In genomic region chr15:59173452-59174245, GRCm38 (mm10) we compare ENCODE assay signal across 9 mouse cellular contexts.
A peak's percentile ranks its signal among the peaks of the same experiment; 100 is the strongest.
DNase-seq lines count a peak whose midpoint lies in the region; ATAC-seq and TF ChIP-seq lines count a peak whose summit lies in the region.
"Had no signal": no experiment of that assay in that cellular context is flagged by ENCODE, and none has a peak within 500 bp of the region (broad histone marks: within the 10 kb centered on the region; RNA-seq: fewer than 3 reads in every experiment).

No protein-coding gene starts in this region.

- peak; percentile 17; the same call in 1 of the 2 replicates for TF ChIP-seq EP300 in heart, postnatal 0 days (IDR thresholded peaks at IDR 0.05; ENCODE audit: low read depth)

- no peak overlapping the region for H3K4me2 ChIP-seq in intestine, embryonic 15.5 days (replicated peaks)
- H3K4me2 ChIP-seq in intestine, postnatal 0 days (replicated peaks; ENCODE audit: low read depth): no peak overlapping the region
- peak overlapping the region; percentile 41 for H3K4me2 ChIP-seq in heart, postnatal 0 days (ENCODE audit: low read depth, low read length)
- H3K4me2 ChIP-seq in midbrain, embryonic 11.5 days: peak overlapping the region; percentile 14; the same call in 1 of the 2 replicates

- ATAC-seq in intestine, embryonic 15.5 days: peak; percentile 49; the same call in 1 of the 2 replicates
- ATAC-seq in intestine, postnatal 0 days: no peak
- peak; percentile 74 for ATAC-seq in heart, postnatal 0 days (ENCODE audit: insufficient read depth, low read depth)
- ATAC-seq in midbrain, embryonic 11.5 days (ENCODE audit: low FRiP score): peak; percentile 74

- DNase-seq in embryo, embryonic 11 days: peak; percentile 31
- DNase-seq in heart, postnatal 0 days (ENCODE audit: low spot score): peak; percentile 66
- DNase-seq in midbrain, embryonic 11.5 days (ENCODE audit: low spot score, missing footprints): peak; percentile 87
- DNase-seq in thymus, postnatal 25 days: no peak
- DNase-seq in cerebellum, postnatal 36 days: no peak
- no peak for DNase-seq in kidney, adult 18-20 months

- H3K9me3 ChIP-seq in intestine, embryonic 15.5 days: no peaks in the 10 kb centered on the region
- H3K9me3 ChIP-seq in intestine, postnatal 0 days (ENCODE audit: control insufficient read depth): no peaks in the 10 kb centered on the region
- H3K9me3 ChIP-seq in heart, postnatal 0 days (replicated peaks; ENCODE audit: control insufficient read depth, low read length): no peaks in the 10 kb centered on the region
- H3K9me3 ChIP-seq in midbrain, embryonic 11.5 days (ENCODE audit: control insufficient read depth, low read length): no peaks in the 10 kb centered on the region

- no peaks in the 10 kb centered on the region for H3K27me3 ChIP-seq in intestine, embryonic 15.5 days (replicated peaks)
- H3K27me3 ChIP-seq in intestine, postnatal 0 days (replicated peaks; ENCODE audit: control insufficient read depth, insufficient read depth, low read length): no peaks in the 10 kb centered on the region
- no peaks in the 10 kb centered on the region for H3K27me3 ChIP-seq in heart, postnatal 0 days (ENCODE audit: control insufficient read depth, insufficient read depth, low read length)
- no peaks in the 10 kb centered on the region for H3K27me3 ChIP-seq in midbrain, embryonic 11.5 days (ENCODE audit: control insufficient read depth, insufficient read depth, low read length)

- no peak overlapping the region for H3K4me3 ChIP-seq in intestine, embryonic 15.5 days (replicated peaks)
- H3K4me3 ChIP-seq in intestine, postnatal 0 days (ENCODE audit: low read depth, low read length): no peak overlapping the region
- H3K4me3 ChIP-seq in heart, postnatal 0 days (ENCODE audit: low read depth, low read length): no peak overlapping the region
- H3K4me3 ChIP-seq in midbrain, embryonic 11.5 days (ENCODE audit: low read depth, low read length): no peak overlapping the region

- no peaks in the 10 kb centered on the region for H3K36me3 ChIP-seq in intestine, embryonic 15.5 days
- H3K36me3 ChIP-seq in intestine, postnatal 0 days (ENCODE audit: control insufficient read depth, insufficient read depth): no peaks in the 10 kb centered on the region
- no peaks in the 10 kb centered on the region for H3K36me3 ChIP-seq in heart, postnatal 0 days (replicated peaks; ENCODE audit: control insufficient read depth, insufficient read depth, low read length)
- H3K36me3 ChIP-seq in midbrain, embryonic 11.5 days (ENCODE audit: control insufficient read depth, insufficient read depth, low read length): no peaks in the 10 kb centered on the region

- H3K4me1 ChIP-seq in intestine, embryonic 15.5 days (replicated peaks): no peaks in the 10 kb centered on the region
- H3K4me1 ChIP-seq in intestine, postnatal 0 days (replicated peaks; ENCODE audit: control insufficient read depth, insufficient read depth, low read length): no peaks in the 10 kb centered on the region
- peaks cover 32% of the 10 kb centered on the region for H3K4me1 ChIP-seq in heart, postnatal 0 days (ENCODE audit: control insufficient read depth, insufficient read depth)
- peaks cover 24% of the 10 kb centered on the region for H3K4me1 ChIP-seq in midbrain, embryonic 11.5 days (ENCODE audit: control insufficient read depth, insufficient read depth, low read length)

- H3K9ac ChIP-seq in intestine, embryonic 15.5 days: no peak overlapping the region
- H3K9ac ChIP-seq in intestine, postnatal 0 days (ENCODE audit: low read depth, low read length): no peak overlapping the region
- H3K9ac ChIP-seq in heart, postnatal 0 days (replicated peaks; ENCODE audit: low read depth, low read length): peak overlapping the region; percentile 30; the same call in 1 of the 2 replicates
- no peak overlapping the region for H3K9ac ChIP-seq in midbrain, embryonic 11.5 days (ENCODE audit: low read length)
- H3K9ac ChIP-seq: liver, embryonic 14.5 days had no signal

- no peak overlapping the region for H3K27ac ChIP-seq in intestine, embryonic 15.5 days
- no peak overlapping the region for H3K27ac ChIP-seq in intestine, postnatal 0 days (ENCODE audit: low read depth, low read length)
- H3K27ac ChIP-seq in heart, postnatal 0 days (ENCODE audit: low read depth): peak overlapping the region; percentile 93
- peak overlapping the region; percentile 52 for H3K27ac ChIP-seq in midbrain, embryonic 11.5 days (ENCODE audit: low read depth, low read length)
- H3K27ac ChIP-seq: liver, embryonic 14.5 days had no signal

- 80% methylated on average over 21 of the region's 21 CpGs for WGBS in intestine, embryonic 15.5 days
- 80% methylated on average over 21 of the region's 21 CpGs for WGBS in intestine, postnatal 0 days
- 35% methylated on average over 21 of the region's 21 CpGs for WGBS in heart, postnatal 0 days
- 74% methylated on average over 21 of the region's 21 CpGs for WGBS in midbrain, embryonic 11.5 days

- no peak for TF ChIP-seq CTCF in intestine, postnatal 0 days (IDR thresholded peaks at IDR 0.05; ENCODE audit: low read depth)
- no peak for TF ChIP-seq CTCF in heart, postnatal 0 days (IDR thresholded peaks at IDR 0.05; ENCODE audit: low read depth)

Comparison
In these comparisons a context has a peak if more than half of its experiments do, and no peak if none do; other contexts are left out.
1. H3K27ac ChIP-seq: peak in heart, postnatal 0 days (single experiment) and midbrain, embryonic 11.5 days (single experiment); none in intestine, embryonic 15.5 days (single experiment) and intestine, postnatal 0 days (single experiment).
2. H3K4me2 ChIP-seq: peak in heart, postnatal 0 days (single experiment) and midbrain, embryonic 11.5 days (single experiment); none in intestine, embryonic 15.5 days (single experiment) and intestine, postnatal 0 days (single experiment).
3. DNase-seq: peak in embryo, embryonic 11 days (single experiment), heart, postnatal 0 days (single experiment) and midbrain, embryonic 11.5 days (single experiment); none in thymus, postnatal 25 days (single experiment), cerebellum, postnatal 36 days (0 of 2) and kidney, adult 18-20 months (single experiment).